Mouse (Mus musculus): ENCODE measurements around the gene Arrb1.

DNA sequence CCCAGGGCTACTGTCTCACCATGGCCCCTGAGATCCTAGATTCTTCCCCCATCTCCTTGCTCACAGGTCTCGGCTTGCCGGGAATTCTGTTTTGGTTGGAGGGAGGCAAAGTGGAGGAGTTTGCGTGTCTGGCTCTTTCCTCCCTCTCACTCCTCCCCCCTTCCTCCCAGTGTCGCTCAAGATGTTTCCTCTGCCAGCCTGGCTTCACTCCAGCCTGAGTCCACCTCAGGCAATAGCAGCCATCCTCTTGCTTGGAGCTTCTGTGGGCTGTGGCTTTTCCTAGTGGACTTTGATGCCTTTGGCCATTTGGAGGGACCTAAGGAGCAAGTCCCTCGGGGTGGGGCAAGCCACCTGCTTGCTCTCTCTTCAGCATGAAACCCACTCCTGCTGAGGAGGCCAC, 27.2 kb downstream of the Arrb1 start:
- TF ChIP-seq GATA1 (IDR thresholded peaks at IDR 0.05; ENCODE audit: borderline replicate concordance, low read length) (no peak), FLI1 (IDR thresholded peaks at IDR 0.05; ENCODE audit: low read length) (no peak)
